Comparison of ENCODE assay signal across 16 mouse cellular contexts in genomic region chr9:32612426-32612825, GRCm38 (mm10). TPM values are rescaled to one million over a fixed set of nuclear protein-coding genes. Genes with fewer than 3 reads are reported as not detected.
DNase-seq lines count a peak whose midpoint lies in the region; ATAC-seq and TF ChIP-seq lines count a peak whose summit lies in the region.
"Had no signal": no experiment of that assay in that cellular context is flagged by ENCODE, and none has a peak within 500 bp of the region (broad histone marks: within the 10 kb centered on the region; RNA-seq: fewer than 3 reads in every experiment).

No protein-coding gene starts in this region.

- WGBS in thymus, adult 2 months, result 57% methylated on average over 5 of the region's 5 CpGs

- TF ChIP-seq CTCF in layer of hippocampus, adult 2 months (conservative IDR thresholded peaks at IDR 0.05), result no peak
- TF ChIP-seq CTCF in thymus, adult 2 months (IDR thresholded peaks at IDR 0.05; ENCODE audit: borderline replicate concordance, control insufficient read depth, extremely low read depth, insufficient read depth, low read length, poor library complexity), result no peak

- peaks cover 74% of the 10 kb centered on the region for H3K4me1 ChIP-seq in thymus, adult 2 months (replicated peaks; ENCODE audit: control insufficient read depth, insufficient read depth, low read length)
- H3K4me1 ChIP-seq: hindbrain, embryonic 12.5 days had no signal

- DNase-seq in heart, adult 11 months, result peak; percentile 75
- no peak for DNase-seq in heart, adult 18-20 months
- no peak for DNase-seq in layer of hippocampus, adult 2 months (ENCODE audit: low spot score in 2 of 2)
- DNase-seq in layer of hippocampus, adult 18-20 months (ENCODE audit: low spot score in 2 of 2), result no peak
- no peak for DNase-seq in thymus, adult 2 months
- DNase-seq in thymus, postnatal 0 days (ENCODE audit: low spot score), result no peak
- peak; percentile 47 for DNase-seq in thymus, postnatal 4 days
- DNase-seq: adrenal gland, adult 8-10 months; cerebellum, postnatal 14 days; kidney, adult 18-20 months; layer of hippocampus, adult 9-11 months; liver, embryonic 13.5 days had no signal

- peak overlapping the region; percentile 65 for H3K27ac ChIP-seq in layer of hippocampus, adult 2 months
- peak overlapping the region; percentile 94 for H3K27ac ChIP-seq in thymus, adult 2 months (ENCODE audit: control insufficient read depth, insufficient read depth, low read length)
- H3K27ac ChIP-seq: liver, embryonic 13.5 days; midbrain, embryonic 15.5 days had no signal

- H3K27me3 ChIP-seq in thymus, adult 2 months (ENCODE audit: control insufficient read depth, insufficient read depth, low read length), result no peaks in the 10 kb centered on the region
- H3K27me3 ChIP-seq: liver, embryonic 13.5 days had no signal

- no peak for TF ChIP-seq POLR2A in thymus, adult 2 months (IDR thresholded peaks at IDR 0.05; ENCODE audit: control insufficient read depth, extremely low read depth, insufficient read depth, low read length, poor library complexity)

- ATAC-seq in granulocyte monocyte progenitor cell, adult 5-6 weeks (replicated peaks; ENCODE audit: poor library complexity, severe bottlenecking), result no peak
- ATAC-seq: midbrain, embryonic 15.5 days had no signal

- H3K4me3 ChIP-seq in layer of hippocampus, adult 2 months, result no peak overlapping the region
- no peak overlapping the region for H3K4me3 ChIP-seq in thymus, adult 2 months (ENCODE audit: control insufficient read depth, insufficient read depth, low read length)
- H3K4me3 ChIP-seq: hindbrain, embryonic 12.5 days; liver, embryonic 13.5 days; midbrain, embryonic 15.5 days had no signal

- H3K36me3 ChIP-seq in thymus, adult 2 months (ENCODE audit: control insufficient read depth, insufficient read depth, low read length), result no peaks in the 10 kb centered on the region
- H3K36me3 ChIP-seq: G1E; hindbrain, embryonic 12.5 days; liver, embryonic 13.5 days; midbrain, embryonic 15.5 days had no signal

RNA-seq across cellular contexts. Expression of gene Ets1, which starts 23.6 kb away (rescaled TPM):
- 10 to 100 TPM; 35.3 to 36.9 TPM for total RNA-seq in heart, adult 18-20 months (2021)
- total RNA-seq in layer of hippocampus, adult 2 months (2021), result 10 to 100 TPM in 1 of 2 experiments, 1 to 10 TPM in 1; 9.9 to 12.2 TPM
- total RNA-seq in layer of hippocampus, adult 18-20 months (2021), result 1 to 10 TPM; 7.5 to 9.4 TPM
- 272 and 400 TPM in 2 replicates for polyA plus RNA-seq in thymus, adult 2 months (2012; rRNA removed)
- 324 and 355 TPM in 2 replicates for polyA plus RNA-seq in thymus, postnatal 0 days (2015; fragmentation: Nextera tagmentation; extraction: Ambion mirVana)
- total RNA-seq in granulocyte monocyte progenitor cell, adult 5-6 weeks (2014; fragmentation: Nextera tagmentation), result 3.9 and 5.2 TPM in 2 replicates
- 8.2 and 8.5 TPM in 2 replicates for total RNA-seq in granulocyte monocyte progenitor cell, adult 5-6 weeks (2017)
- polyA plus RNA-seq: G1E had no signal

Comparison
In these comparisons a context has a peak if more than half of its experiments do, and no peak if none do; other contexts are left out.
1. DNase-seq: peak in heart, adult 11 months (single experiment) and thymus, postnatal 4 days (single experiment); none in heart, adult 18-20 months (0 of 2), layer of hippocampus, adult 2 months (0 of 2), layer of hippocampus, adult 18-20 months (0 of 2), thymus, adult 2 months (single experiment) and thymus, postnatal 0 days (single experiment).